Mouse (Mus musculus) heart, embryonic 16.5 days (tissue): ENCODE measurements around the gene Asxl1. TPM values are rescaled to one million over a fixed set of nuclear protein-coding genes. Genes with fewer than 3 reads are reported as not detected.
A peak's percentile ranks its signal among the peaks of the same experiment; 100 is the strongest.

Experiments
- ATAC-seq: fragments of 200-750 bp; cut with Nextera tagmentation; replicated peaks from 2 replicates; pipeline ENCODE4 v1.8.0; 2017; ENCODE audit warnings: moderate number of reproducible peaks; ENCODE audit not compliant: insufficient read depth, low FRiP score; ENCODE audit errors: extremely low read depth
- H3K27ac ChIP-seq: fragments of 300-500 bp; sonication (generic); 2 replicates; pipeline ENCODE4 v1.5.1; 2014; ENCODE audit warnings: mild to moderate bottlenecking, low read length, control low read depth, moderate library complexity
- H3K27me3 ChIP-seq: fragments of 300-500 bp; sonication (generic); 2 replicates; pipeline ENCODE4 v1.6.1; 2014; ENCODE audit warnings: low read length, mixed read lengths; ENCODE audit not compliant: control insufficient read depth, insufficient read depth
- H3K36me3 ChIP-seq: fragments of 300-500 bp; sonication (generic); 2 replicates; pipeline ENCODE4 v1.6.1; 2014; ENCODE audit not compliant: control insufficient read depth, insufficient read depth
- H3K4me1 ChIP-seq: fragments of 300-500 bp; sonication (generic); 2 replicates; pipeline ENCODE4 v1.6.1; 2014; ENCODE audit warnings: low read length, mixed read lengths; ENCODE audit not compliant: control insufficient read depth, insufficient read depth
- H3K4me2 ChIP-seq: fragments of 300-500 bp; sonication (generic); 2 replicates; pipeline ENCODE4 v1.6.1; 2014; ENCODE audit warnings: low read depth, mild to moderate bottlenecking, control low read depth, low read length
- H3K4me3 ChIP-seq: fragments of 300-500 bp; sonication (generic); 2 replicates; pipeline ENCODE4 v1.5.1; 2014; ENCODE audit warnings: mild to moderate bottlenecking, control low read depth, low read length
- H3K9ac ChIP-seq: fragments of 300-500 bp; sonication (generic); 2 replicates; pipeline ENCODE4 v1.6.1; 2014; ENCODE audit warnings: low read length, control low read depth
- H3K9me3 ChIP-seq: fragments of 300-500 bp; sonication (generic); replicated peaks from 2 replicates; pipeline ENCODE4 v1.6.1; 2016; ENCODE audit warnings: low read length; ENCODE audit not compliant: control insufficient read depth
- WGBS: fragments of 180-500 bp; shearing (Covaris S2); extraction: QIAGEN DNeasy Blood & Tissue Kit; methylation state at CpG from one replicate; pipeline ENCODE4 v1.1.7; 2014; 5-methylcytosine and 5-hydroxymethylcytosine counted together
- polyA plus RNA-seq: library from polyadenylated mRNA; unstranded; fragments of >200 nt; fragmentation: Nextera tagmentation; extraction: Ambion mirVana; gene quantifications from 2 replicates; pipeline ENCODE4 v1.2.1, GENCODE M21; 2015

Asxl1 gene
- polyA plus RNA-seq, 1 experiment from 2014 or later: 7.4 TPM

DNA sequence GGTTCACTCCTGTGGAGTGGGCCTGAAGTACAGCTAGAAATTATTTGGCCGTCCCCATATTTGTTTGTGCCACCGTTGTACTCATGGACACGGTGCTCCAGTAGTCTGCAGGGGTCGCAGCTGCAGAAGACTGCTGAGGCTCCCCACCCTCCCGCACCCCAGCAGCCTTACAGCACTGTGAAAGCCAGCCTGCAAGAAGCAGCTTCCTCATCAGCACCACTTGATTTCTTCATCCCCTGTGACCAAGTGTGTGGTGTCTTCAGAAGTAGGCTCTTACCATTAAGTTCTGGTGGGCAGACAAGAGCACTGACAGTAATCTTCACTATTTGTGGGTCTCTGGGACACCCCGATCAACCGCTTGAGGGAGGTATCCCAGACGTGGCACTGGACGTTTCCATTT lies 32.7 kb upstream of the Asxl1 start:
- no peak overlapping the region for H3K4me2 ChIP-seq
- no peak overlapping the region for H3K27ac ChIP-seq
- no peaks in the 10 kb centered on the region for H3K9me3 ChIP-seq
- ATAC-seq: no peak
- H3K27me3 ChIP-seq: no peaks in the 10 kb centered on the region
- peaks cover 13% of the 10 kb centered on the region for H3K36me3 ChIP-seq
- 83% methylated on average over 9 of the region's 9 CpGs for WGBS
- H3K4me3 ChIP-seq: no peak overlapping the region
- H3K4me1 ChIP-seq: 0 out of 2 replicates have a peak, but pooled peaks cover 3% of the 10 kb centered on the region
- H3K9ac ChIP-seq: no peak overlapping the region

- H3K4me1 ChIP-seq: no peaks in the 10 kb centered on the region
- no peak overlapping the region for H3K4me3 ChIP-seq
- peaks cover 44% of the 10 kb centered on the region for H3K36me3 ChIP-seq
- H3K4me2 ChIP-seq: no peak overlapping the region
- H3K9ac ChIP-seq: no peak overlapping the region
- no peaks in the 10 kb centered on the region for H3K27me3 ChIP-seq
- ATAC-seq: no peak
- peak overlapping the region; percentile 40; the same call in 1 of the 2 replicates for H3K27ac ChIP-seq
- no peaks in the 10 kb centered on the region for H3K9me3 ChIP-seq
- WGBS: 88% methylated on average over 4 of the region's 4 CpGs
Measured at GRCm38 (mm10) chr2:153318408-153318807, 27.2 kb upstream of the Asxl1 start.

DNA sequence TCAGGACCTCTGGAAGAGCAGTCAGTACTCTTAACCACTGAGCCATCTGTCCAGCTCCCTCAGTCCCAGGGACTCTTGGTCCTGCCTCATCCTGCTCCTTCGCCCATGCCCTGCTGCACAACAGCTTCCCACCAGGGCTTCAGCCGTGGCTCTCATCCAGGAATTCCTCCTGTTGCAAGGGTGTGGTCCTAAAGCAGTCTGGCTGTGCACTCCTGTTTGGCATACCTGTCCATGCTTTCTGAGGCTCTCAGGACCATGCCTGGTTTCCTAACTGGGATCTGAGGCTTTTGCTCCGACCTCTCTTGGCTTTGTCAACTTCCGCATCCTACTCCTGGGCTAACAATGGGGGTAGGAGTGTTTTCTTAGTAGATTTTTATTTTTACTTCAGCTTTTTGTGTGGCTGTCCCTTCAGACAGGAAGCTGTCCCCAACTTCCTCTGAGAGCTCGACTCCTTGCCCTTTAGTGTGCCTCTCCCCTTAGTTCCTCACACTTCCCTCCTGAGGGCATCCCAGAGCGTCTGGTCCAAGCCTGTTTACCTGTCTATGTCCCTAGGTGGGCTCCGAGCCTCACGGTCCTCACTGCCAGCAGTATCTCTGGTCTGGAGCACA lies 26.5 kb upstream of the Asxl1 start:
- Histone ChIP-seq H3K27ac (peak overlapping the region; percentile 67; the same call in 1 of the 2 replicates), H3K4me2 (no peak overlapping the region), H3K4me3 (no peak overlapping the region), H3K27me3 (no peaks in the 10 kb centered on the region), H3K4me1 (no peaks in the 10 kb centered on the region), H3K36me3 (peaks cover 51% of the 10 kb centered on the region), H3K9me3 (no peaks in the 10 kb centered on the region), H3K9ac (no peak overlapping the region)
- WGBS: 61% methylated on average over 8 of the region's 8 CpGs
- ATAC-seq: no peak

DNA sequence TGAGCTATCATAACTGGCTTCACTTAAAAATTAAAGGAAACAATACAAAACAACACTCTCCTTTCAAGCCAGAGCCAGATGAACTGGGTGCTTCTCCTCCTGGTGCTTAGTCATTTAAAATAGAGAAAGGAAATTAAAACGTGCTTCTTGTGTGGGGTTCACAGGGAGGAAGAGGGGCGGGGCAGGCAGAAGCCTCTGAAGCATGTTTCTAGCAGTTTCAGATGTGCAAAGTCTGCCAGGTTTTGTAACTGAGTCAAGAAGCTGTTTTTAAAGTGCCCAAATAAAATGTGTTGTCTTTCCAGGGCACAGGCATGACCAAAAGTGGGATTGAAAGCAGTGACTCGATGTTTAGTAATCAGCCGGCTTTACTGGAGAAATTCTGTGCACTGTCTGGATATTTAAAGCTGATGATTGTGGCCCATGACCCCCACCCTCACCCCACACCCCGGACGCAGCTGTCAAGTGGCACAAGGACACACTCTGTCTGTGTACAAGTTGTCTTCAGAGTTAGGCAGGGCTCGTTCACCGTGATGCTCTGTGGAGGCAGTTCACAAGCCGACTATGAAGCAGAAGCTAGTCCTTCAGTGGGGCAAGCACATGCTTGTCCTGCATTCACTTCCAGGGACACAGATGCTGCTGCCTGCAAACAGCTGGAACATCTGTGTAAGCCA lies 19.8 kb upstream of the Asxl1 start:
- Histone ChIP-seq H3K4me2 (no peak overlapping the region), H3K9ac (no peak overlapping the region), H3K4me3 (no peak overlapping the region), H3K27ac (no peak overlapping the region), H3K9me3 (no peaks in the 10 kb centered on the region), H3K27me3 (no peaks in the 10 kb centered on the region), H3K36me3 (peaks cover 38% of the 10 kb centered on the region), H3K4me1 (no peaks in the 10 kb centered on the region)
- WGBS: 72% methylated on average over 9 of the region's 9 CpGs
- no peak for ATAC-seq

DNA sequence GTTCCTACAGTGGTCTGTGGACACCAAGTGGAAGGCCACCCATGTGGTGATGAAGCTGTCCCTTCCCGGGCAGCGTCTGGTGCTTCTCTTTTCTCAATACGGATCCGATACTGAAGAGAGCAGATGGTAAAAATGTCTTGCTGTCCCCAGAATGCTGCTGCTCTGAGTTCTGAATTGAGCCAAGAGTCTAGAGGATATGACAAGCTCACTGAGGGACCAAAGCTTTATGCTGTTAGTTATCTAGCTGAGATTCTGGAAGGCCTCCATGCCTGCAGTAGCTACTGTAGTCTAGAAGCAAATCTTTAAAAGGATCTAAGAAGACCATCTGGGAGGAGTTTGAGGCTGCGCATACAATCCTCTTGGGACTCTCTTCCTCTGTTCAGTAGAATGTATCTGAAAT lies 13.4 kb upstream of the Asxl1 start:
- H3K27me3 ChIP-seq: no peaks in the 10 kb centered on the region
- WGBS: 90% methylated on average over 5 of the region's 5 CpGs
- H3K4me2 ChIP-seq: no peak overlapping the region
- H3K9ac ChIP-seq: no peak overlapping the region
- H3K27ac ChIP-seq: no peak overlapping the region
- no peaks in the 10 kb centered on the region for H3K9me3 ChIP-seq
- ATAC-seq: no peak
- H3K4me1 ChIP-seq: no peaks in the 10 kb centered on the region; the same call in 1 of the 2 replicates
- H3K36me3 ChIP-seq: peaks cover 7% of the 10 kb centered on the region; the same call in 1 of the 2 replicates
- H3K4me3 ChIP-seq: no peak overlapping the region

- WGBS: 95% methylated on average over 3 of the region's 3 CpGs
- no peak overlapping the region for H3K4me2 ChIP-seq
- no peak overlapping the region for H3K27ac ChIP-seq
- H3K4me1 ChIP-seq: peaks cover 5% of the 10 kb centered on the region
- no peak overlapping the region for H3K9ac ChIP-seq
- H3K36me3 ChIP-seq: peaks cover 7% of the 10 kb centered on the region; the same call in 1 of the 2 replicates
- H3K4me3 ChIP-seq: no peak overlapping the region
- no peak for ATAC-seq
- no peaks in the 10 kb centered on the region for H3K27me3 ChIP-seq
- no peaks in the 10 kb centered on the region for H3K9me3 ChIP-seq
Measured at GRCm38 (mm10) chr2:153332981-153333380, 12.6 kb upstream of the Asxl1 start.

- Histone ChIP-seq H3K9me3 (no peaks in the 10 kb centered on the region), H3K9ac (no peak overlapping the region), H3K27ac (peak overlapping the region; percentile 24), H3K27me3 (no peaks in the 10 kb centered on the region), H3K4me3 (no peak overlapping the region), H3K4me2 (no peak overlapping the region), H3K36me3 (peaks cover 7% of the 10 kb centered on the region; the same call in 1 of the 2 replicates), H3K4me1 (peaks cover 6% of the 10 kb centered on the region)
- 65% methylated on average over 6 of the region's 6 CpGs for WGBS
- ATAC-seq: no peak
Measured at GRCm38 (mm10) chr2:153333822-153334232, 11.8 kb upstream of the Asxl1 start.

GRCm38 (mm10) chr2:153334281-153334680 lies 11.3 kb upstream of the Asxl1 start:
- H3K27ac ChIP-seq: peak overlapping the region; percentile 24
- no peaks in the 10 kb centered on the region for H3K9me3 ChIP-seq
- ATAC-seq: no peak
- WGBS: 72% methylated on average over 3 of the region's 3 CpGs
- H3K36me3 ChIP-seq: peaks cover 7% of the 10 kb centered on the region; the same call in 1 of the 2 replicates
- H3K4me2 ChIP-seq: no peak overlapping the region
- H3K4me3 ChIP-seq: no peak overlapping the region
- H3K4me1 ChIP-seq: peaks cover 6% of the 10 kb centered on the region
- no peak overlapping the region for H3K9ac ChIP-seq
- H3K27me3 ChIP-seq: no peaks in the 10 kb centered on the region

DNA sequence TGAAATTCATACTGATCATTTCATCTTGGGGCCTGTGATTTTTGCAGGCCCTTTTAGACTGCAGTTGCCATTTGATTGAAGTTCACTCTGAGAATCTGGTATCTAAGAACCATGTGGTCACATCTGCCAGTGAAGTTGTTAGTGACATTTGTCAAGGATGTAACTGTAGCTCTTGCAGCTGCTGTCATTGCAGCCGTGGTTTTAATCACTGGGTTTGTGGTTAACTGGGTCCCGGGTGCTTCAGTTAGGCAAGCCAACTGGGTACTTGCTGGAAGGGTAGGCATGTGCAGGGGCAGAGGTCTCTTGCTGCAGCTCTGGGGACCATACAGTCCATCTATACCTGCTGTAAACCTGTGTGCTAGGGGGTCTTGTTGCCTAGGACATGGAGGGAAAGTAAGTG lies 9.5 kb upstream of the Asxl1 start:
- H3K4me3 ChIP-seq: no peak overlapping the region
- 47% methylated on average over 2 of the region's 2 CpGs for WGBS
- no peak for ATAC-seq
- H3K4me1 ChIP-seq: peaks cover 6% of the 10 kb centered on the region
- no peaks in the 10 kb centered on the region for H3K27me3 ChIP-seq
- H3K9me3 ChIP-seq: no peaks in the 10 kb centered on the region
- no peak overlapping the region for H3K9ac ChIP-seq
- no peak overlapping the region for H3K4me2 ChIP-seq
- no peak overlapping the region for H3K27ac ChIP-seq
- H3K36me3 ChIP-seq: no peaks in the 10 kb centered on the region
